Mouse (Mus musculus) hindbrain, embryonic 10.5 days (tissue): ENCODE measurements around the gene Slc22a14. TPM values are rescaled to one million over a fixed set of nuclear protein-coding genes. Genes with fewer than 3 reads are reported as not detected.
"Not testable (repeated sequence)": the region's sequence is repeated elsewhere in the genome, so short reads cannot be mapped to it uniquely, and the experiment has no call there.

ENCODE experiments used
- DNase-seq: peaks from one replicate; pipeline ENCODE4 v3.0.0-alpha.2; 2017; ENCODE audit warnings: low spot score
- H3K27ac ChIP-seq: fragments of 300-500 bp; sonication (generic); 2 replicates; pipeline ENCODE4 v1.5.1; 2016; ENCODE audit warnings: mild to moderate bottlenecking, moderate library complexity
- H3K27me3 ChIP-seq: fragments of 300-500 bp; sonication (generic); 2 replicates; pipeline ENCODE4 v1.6.1; 2016; ENCODE audit warnings: mild to moderate bottlenecking; ENCODE audit not compliant: poor library complexity, insufficient read depth, severe bottlenecking
- H3K36me3 ChIP-seq: fragments of 300-500 bp; sonication (generic); 2 replicates; pipeline ENCODE4 v1.6.1; 2016; ENCODE audit warnings: mild to moderate bottlenecking, moderate library complexity
- H3K4me1 ChIP-seq: fragments of 300-500 bp; sonication (generic); replicated peaks from 2 replicates; pipeline ENCODE4 v1.6.1; 2016; ENCODE audit warnings: mild to moderate bottlenecking
- H3K4me3 ChIP-seq: fragments of 300-500 bp; sonication (generic); 2 replicates; pipeline ENCODE4 v1.5.1; 2016; ENCODE audit warnings: mild to moderate bottlenecking, moderate library complexity
- H3K9me3 ChIP-seq: fragments of 300-500 bp; sonication (generic); 2 replicates; pipeline ENCODE4 v1.6.1; 2016; ENCODE audit warnings: mild to moderate bottlenecking, moderate library complexity
- WGBS: fragments of 180-500 bp; shearing (Covaris S2); methylation state at CpG from one replicate; pipeline ENCODE4 v1.1.7; 2016; 5-methylcytosine and 5-hydroxymethylcytosine counted together
- polyA plus RNA-seq: library from polyadenylated mRNA; unstranded; fragments of >200 nt; fragmentation: Nextera tagmentation; extraction: Ambion mirVana; gene quantifications from 2 replicates; pipeline ENCODE4 v1.2.1, GENCODE M21; 2016

Gene Slc22a14
- polyA plus RNA-seq, 1 experiment from 2014 or later = 0.10 TPM

DNA sequence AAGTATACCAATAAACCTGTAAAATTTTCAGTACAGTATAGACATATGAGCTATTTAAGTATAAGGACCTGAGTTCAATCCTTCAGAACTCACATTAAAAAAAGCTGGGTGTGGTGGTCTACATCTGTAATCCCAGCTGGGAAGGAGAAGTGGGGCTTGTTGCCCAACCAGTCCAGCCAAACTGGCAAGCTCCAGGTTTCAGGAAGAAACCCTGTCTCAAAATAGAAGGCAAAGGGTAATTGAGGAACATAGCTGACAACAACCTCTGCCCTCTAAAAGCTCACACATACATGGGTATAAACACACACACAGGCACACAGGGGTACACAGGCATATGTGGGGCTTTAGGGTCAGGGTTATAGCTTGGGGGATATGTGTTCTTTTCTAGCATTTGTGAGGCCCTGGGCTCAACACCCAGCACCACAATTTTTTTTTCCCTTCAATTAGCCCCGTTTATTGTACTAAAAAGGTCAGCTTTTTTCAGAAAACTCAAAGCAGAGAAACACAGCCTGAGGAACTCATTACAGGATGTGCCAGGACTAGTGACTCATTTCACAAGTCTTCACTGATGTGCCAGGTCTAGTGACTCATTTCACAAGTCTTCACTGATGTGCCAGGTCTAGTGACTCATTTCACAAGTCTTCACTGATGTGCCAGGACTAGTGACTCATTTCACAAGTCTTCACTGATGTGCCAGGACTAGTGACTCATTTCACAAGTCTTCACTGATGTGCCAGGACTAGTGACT is 99.8 kb downstream of the Slc22a14 start:
- not testable (repeated sequence) for H3K27ac ChIP-seq, H3K4me1 ChIP-seq, DNase-seq, H3K9me3 ChIP-seq, H3K4me3 ChIP-seq, H3K27me3 ChIP-seq
- H3K36me3 ChIP-seq = peaks cover 84% of the 10 kb centered on the region
- 87% methylated on average over 1 of the region's 1 CpGs for WGBS

- peaks cover 90% of the 10 kb centered on the region for H3K36me3 ChIP-seq
- 89% methylated on average over 4 of the region's 4 CpGs for WGBS
These were observed 102.3 kb downstream of the Slc22a14 start for GRCm38 (mm10) chr9:119263067-119263466.

DNA sequence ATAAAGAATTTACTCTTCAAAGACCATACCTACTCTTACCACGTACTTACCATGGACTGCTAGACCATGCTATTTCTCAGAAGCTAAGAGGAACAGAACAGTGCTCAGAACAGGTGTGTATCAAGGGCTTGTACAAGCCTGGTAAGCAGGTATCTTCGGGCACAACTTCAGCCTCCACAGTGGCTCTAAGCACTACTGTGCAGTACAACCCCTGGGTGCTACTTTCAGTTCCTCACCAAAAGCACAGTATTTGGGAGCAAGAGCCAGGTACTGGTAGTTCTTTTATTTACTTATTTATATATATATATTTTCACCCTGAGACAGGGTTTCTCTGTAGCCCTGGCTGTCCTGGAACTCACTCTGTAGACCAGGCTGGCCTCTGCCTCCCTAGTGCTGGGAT is 104.5 kb downstream of the Slc22a14 start:
- DNase-seq = no peak
- Histone ChIP-seq H3K4me3 (no peak overlapping the region), H3K27ac (no peak overlapping the region), H3K9me3 (no peaks in the 10 kb centered on the region), H3K4me1 (no peaks in the 10 kb centered on the region), H3K27me3 (no peaks in the 10 kb centered on the region), H3K36me3 (peaks cover 92% of the 10 kb centered on the region)
- 93% methylated on average over 2 of the region's 2 CpGs for WGBS

More at GRCm38 (mm10) chr9:119263067-119263466, 102.3 kb downstream of the Slc22a14 start:
- Histone ChIP-seq H3K27me3 (no peaks in the 10 kb centered on the region), H3K4me3 (no peak overlapping the region), H3K27ac (no peak overlapping the region), H3K9me3 (no peaks in the 10 kb centered on the region), H3K4me1 (no peaks in the 10 kb centered on the region)
- no peak for DNase-seq

GRCm38 (mm10) chr9:119258785-119259184 is 106.6 kb downstream of the Slc22a14 start:
- Histone ChIP-seq H3K9me3 (no peaks in the 10 kb centered on the region), H3K36me3 (peaks cover 91% of the 10 kb centered on the region), H3K4me3 (no peak overlapping the region), H3K4me1 (no peaks in the 10 kb centered on the region), H3K27ac (no peak overlapping the region), H3K27me3 (no peaks in the 10 kb centered on the region)
- no peak for DNase-seq
- 95% methylated on average over 2 of the region's 2 CpGs for WGBS

GRCm38 (mm10) chr9:119258128-119258527 is 107.2 kb downstream of the Slc22a14 start:
- 86% methylated on average over 5 of the region's 5 CpGs for WGBS
- peaks cover 91% of the 10 kb centered on the region for H3K36me3 ChIP-seq
- H3K27me3 ChIP-seq = no peaks in the 10 kb centered on the region

GRCm38 (mm10) chr9:119256161-119256560 is 109.2 kb downstream of the Slc22a14 start:
- Histone ChIP-seq H3K4me3 (no peak overlapping the region), H3K27me3 (no peaks in the 10 kb centered on the region), H3K4me1 (no peaks in the 10 kb centered on the region), H3K36me3 (peaks cover 85% of the 10 kb centered on the region), H3K27ac (no peak overlapping the region), H3K9me3 (no peaks in the 10 kb centered on the region)
- 96% methylated on average over 12 of the region's 12 CpGs for WGBS
- DNase-seq = no peak

More at GRCm38 (mm10) chr9:119258128-119258527, 107.2 kb downstream of the Slc22a14 start:
- Histone ChIP-seq H3K4me3 (no peak overlapping the region), H3K9me3 (no peaks in the 10 kb centered on the region), H3K4me1 (no peaks in the 10 kb centered on the region), H3K27ac (no peak overlapping the region)
- DNase-seq = no peak

DNA sequence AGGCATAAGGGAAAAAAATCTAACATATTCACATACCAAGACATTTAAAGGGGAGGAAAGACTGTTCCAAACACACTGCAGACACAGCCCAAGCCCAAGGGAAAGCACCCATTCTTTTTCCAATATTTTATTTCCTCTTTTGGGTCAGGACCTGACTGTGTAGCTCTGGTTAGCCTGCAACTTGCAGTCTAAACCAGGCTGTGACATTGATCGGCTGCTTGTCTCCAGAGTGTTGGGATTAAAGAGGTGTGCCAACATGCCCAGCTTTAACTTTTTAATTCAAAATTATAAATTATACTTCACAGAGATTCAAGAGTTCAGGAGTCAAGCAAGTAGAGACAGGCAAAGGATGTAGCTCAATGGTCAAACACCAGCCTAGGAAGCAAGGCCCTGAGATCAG is 110.3 kb downstream of the Slc22a14 start:
- H3K27me3 ChIP-seq = no peaks in the 10 kb centered on the region
- H3K4me3 ChIP-seq = no peak overlapping the region
- H3K36me3 ChIP-seq = peaks cover 88% of the 10 kb centered on the region
- H3K4me1 ChIP-seq = no peaks in the 10 kb centered on the region
- 96% methylated on average over 1 of the region's 1 CpGs for WGBS
- DNase-seq = no peak
- no peaks in the 10 kb centered on the region for H3K9me3 ChIP-seq
- no peak overlapping the region for H3K27ac ChIP-seq

DNA sequence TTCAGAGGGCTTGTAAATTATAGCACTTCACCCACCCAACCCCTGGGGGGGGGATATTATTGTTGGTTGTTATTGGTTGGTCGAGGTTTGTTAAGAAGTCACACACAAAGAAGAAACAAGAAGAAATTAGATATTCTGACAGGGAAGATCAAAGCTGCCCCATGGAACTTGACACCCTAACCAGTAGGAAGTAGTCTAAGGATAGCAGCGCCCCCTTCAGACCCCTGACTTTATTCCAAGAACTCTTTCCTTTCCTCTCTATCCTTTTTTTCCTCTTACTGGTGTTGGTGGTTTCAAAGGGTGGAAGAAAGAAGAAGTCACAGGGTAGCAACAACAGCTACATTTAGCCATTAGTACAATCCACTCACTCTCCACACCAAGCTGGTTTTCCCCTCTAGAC is 111.2 kb downstream of the Slc22a14 start:
- 76% methylated on average over 2 of the region's 2 CpGs for WGBS
- Histone ChIP-seq H3K4me1 (no peaks in the 10 kb centered on the region), H3K4me3 (no peak overlapping the region), H3K27me3 (no peaks in the 10 kb centered on the region), H3K9me3 (no peaks in the 10 kb centered on the region), H3K27ac (no peak overlapping the region), H3K36me3 (peaks cover 88% of the 10 kb centered on the region)
- no peak for DNase-seq

DNA sequence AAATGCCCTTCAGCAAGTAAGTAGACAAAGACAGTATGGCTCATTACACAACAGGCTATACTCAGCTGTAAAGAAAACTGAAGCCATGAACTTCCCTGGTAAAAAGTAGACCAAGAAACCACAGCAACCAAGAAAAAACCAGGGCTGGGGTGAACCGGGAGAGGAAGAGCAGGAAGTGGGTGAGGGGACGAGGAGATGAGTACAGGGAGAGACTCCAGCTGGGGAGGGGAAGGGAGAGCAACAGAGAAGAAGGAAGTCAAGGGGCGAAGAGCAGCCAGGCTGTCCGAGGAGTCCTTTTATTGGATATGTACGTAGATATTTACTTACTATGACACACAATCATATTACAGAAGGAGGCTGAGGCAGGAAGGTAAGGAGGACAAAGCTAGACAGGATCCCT is 117.4 kb downstream of the Slc22a14 start:
- Histone ChIP-seq H3K4me3 (no peak overlapping the region), H3K27ac (no peak overlapping the region), H3K4me1 (no peaks in the 10 kb centered on the region), H3K27me3 (no peaks in the 10 kb centered on the region), H3K9me3 (no peaks in the 10 kb centered on the region), H3K36me3 (peaks cover 78% of the 10 kb centered on the region)
- no peak for DNase-seq
- WGBS = 89% methylated on average over 5 of the region's 5 CpGs

DNA sequence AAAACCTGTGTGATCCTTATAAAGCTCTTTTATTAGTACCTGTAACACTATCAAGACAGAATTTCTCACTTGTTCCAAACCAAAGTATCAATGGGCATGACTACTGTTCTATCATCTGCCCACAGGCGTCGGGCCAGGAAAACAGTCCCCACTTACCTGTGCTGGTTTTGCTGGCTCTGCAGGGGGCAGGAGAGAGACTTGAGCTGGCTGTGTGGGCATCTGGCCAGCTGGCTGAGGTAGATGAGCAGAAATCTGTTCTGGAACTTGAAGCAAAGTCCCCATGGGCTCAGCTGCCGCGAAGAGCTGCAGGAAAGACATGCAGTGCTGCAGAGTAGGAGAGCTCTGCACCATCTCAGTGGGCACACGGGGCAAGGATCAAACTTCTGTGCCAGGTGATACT is 118.5 kb downstream of the Slc22a14 start:
- H3K36me3 ChIP-seq = peaks cover 84% of the 10 kb centered on the region
- 93% methylated on average over 5 of the region's 5 CpGs for WGBS
- no peak for DNase-seq

DNA sequence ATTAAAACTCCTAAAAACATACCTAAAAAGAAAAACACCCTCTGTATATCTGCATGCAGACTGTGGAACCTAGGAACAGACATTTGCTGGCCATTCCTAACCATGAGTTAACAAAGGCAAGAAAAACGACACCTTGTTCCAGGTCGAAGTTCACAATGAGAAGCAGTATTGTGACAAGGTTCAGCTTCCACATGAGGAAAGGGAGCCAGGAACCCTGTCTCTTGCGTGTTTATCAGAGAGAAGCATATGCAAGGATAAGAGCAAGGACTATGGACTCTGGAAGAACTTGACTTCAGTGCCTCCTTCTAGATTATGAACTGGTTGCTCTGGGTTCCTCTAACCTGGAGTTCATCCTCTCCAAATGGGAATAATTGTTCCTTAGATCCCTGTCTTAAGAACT is 121.4 kb downstream of the Slc22a14 start:
- DNase-seq = no peak
- Histone ChIP-seq H3K4me3 (no peak overlapping the region), H3K36me3 (peaks cover 88% of the 10 kb centered on the region), H3K9me3 (no peaks in the 10 kb centered on the region), H3K4me1 (no peaks in the 10 kb centered on the region), H3K27ac (no peak overlapping the region), H3K27me3 (no peaks in the 10 kb centered on the region)
- WGBS = 92% methylated on average over 3 of the region's 3 CpGs

More for the DNA sequence above, 118.5 kb downstream of the Slc22a14 start:
- H3K4me3 ChIP-seq = no peak overlapping the region
- H3K27ac ChIP-seq = no peak overlapping the region
- H3K27me3 ChIP-seq = no peaks in the 10 kb centered on the region
- no peaks in the 10 kb centered on the region for H3K4me1 ChIP-seq
- no peaks in the 10 kb centered on the region for H3K9me3 ChIP-seq

DNA sequence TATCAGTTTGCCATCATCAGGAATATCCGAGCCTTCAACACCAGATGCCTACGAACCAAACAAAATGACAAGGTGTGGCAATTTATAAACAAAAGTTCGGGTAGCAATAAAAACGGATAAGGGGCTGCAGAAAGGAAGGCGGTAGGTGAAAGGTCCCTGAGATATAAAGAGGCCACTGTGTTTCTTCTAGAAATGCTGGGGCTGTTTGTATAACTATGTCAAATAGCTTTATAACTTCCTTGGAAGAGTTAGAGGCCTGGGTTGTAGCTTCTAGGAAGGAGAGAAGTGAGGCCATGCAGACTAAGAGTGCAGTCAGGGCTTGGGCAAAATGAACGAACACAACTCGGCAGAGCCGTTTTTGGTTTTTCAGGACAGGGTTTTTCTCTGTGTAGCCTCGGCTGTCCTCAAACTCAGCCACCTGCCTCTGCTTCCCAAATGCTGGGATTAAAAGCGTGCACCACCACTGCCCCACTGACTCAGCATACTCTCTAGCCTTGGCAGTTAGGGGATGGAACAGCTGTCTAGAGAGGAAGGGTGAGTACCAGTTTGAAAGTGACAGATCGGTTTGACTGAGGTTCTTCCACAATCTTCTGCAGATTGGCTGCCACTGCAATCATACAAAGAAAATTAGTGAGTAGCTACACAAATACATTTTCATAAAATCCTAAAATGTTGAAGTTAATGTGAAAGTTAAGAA is 124.0 kb downstream of the Slc22a14 start:
- Histone ChIP-seq H3K27ac (no peak overlapping the region), H3K27me3 (no peaks in the 10 kb centered on the region), H3K4me3 (no peak overlapping the region), H3K4me1 (no peaks in the 10 kb centered on the region), H3K9me3 (no peaks in the 10 kb centered on the region), H3K36me3 (peaks cover 77% of the 10 kb centered on the region)
- 91% methylated on average over 11 of the region's 11 CpGs for WGBS
- DNase-seq = no peak

DNA sequence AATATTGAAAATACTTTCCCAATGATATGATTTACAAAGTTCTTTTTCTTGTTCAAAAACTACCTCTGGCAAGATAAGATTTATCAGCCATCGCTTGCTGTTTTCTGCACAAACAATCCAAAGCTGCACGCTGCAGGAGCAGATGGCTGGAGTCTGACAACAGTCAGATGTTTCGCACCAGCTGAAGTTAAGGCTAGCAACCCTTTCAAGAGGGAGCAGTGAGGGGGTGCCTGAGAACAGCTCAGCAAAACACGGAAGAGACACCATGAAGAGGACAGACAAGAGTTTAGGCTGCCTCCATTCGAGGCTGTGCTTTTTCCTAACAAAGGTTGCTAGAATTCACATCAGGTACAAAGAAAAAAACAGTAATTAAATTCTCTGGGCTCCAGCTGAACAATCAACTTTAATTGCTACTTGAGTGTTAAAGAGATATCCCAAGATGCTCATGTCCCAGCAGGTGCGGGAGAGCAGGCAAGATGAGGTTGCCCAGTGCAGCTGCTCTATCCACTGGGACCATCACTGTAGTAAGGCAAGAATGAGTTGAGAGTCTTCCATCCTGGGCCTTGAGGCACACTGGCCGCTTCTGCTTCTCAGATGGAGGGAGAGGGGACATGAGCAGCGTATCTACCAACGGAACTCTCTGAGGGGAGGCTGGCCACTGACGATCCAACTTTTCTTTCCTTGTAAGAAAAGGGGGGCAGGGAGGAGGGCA is 124.9 kb downstream of the Slc22a14 start:
- WGBS = 91% methylated on average over 10 of the region's 10 CpGs

More for the DNA sequence above, 124.9 kb downstream of the Slc22a14 start:
- DNase-seq = no peak
- H3K4me3 ChIP-seq = no peak overlapping the region
- no peak overlapping the region for H3K27ac ChIP-seq
- no peaks in the 10 kb centered on the region for H3K27me3 ChIP-seq
- no peaks in the 10 kb centered on the region for H3K4me1 ChIP-seq
- H3K9me3 ChIP-seq = no peaks in the 10 kb centered on the region
- peaks cover 68% of the 10 kb centered on the region for H3K36me3 ChIP-seq
